Mouse (Mus musculus) cerebellum, adult 2 months (tissue): ENCODE results near the gene Pip4k2b.

Source experiments
- CTCF ChIP-seq: fragments of 200-500 bp; IDR thresholded peaks from 2 replicates; pipeline ENCODE4 v1.5.1; 2011; ENCODE audit warnings: low read depth, mild to moderate bottlenecking, control low read depth, low read length, moderate library complexity, borderline replicate concordance; ENCODE audit not compliant: insufficient read depth
- POLR2A ChIP-seq: fragments of 200-500 bp; IDR thresholded peaks from 2 replicates; pipeline ENCODE4 v1.6.1; 2011; ENCODE audit warnings: low read length, control low read depth, borderline replicate concordance; ENCODE audit not compliant: insufficient read depth

- no peak for TF ChIP-seq POLR2A
- no peak for TF ChIP-seq CTCF
Observed at GRCm38 (mm10) chr11:97678301-97678700, 66.2 kb downstream of the Pip4k2b start.
